Mouse (Mus musculus) frontal cortex, postnatal 36 days (tissue): ENCODE measurements at regions not wholly inside any gene's neighbourhood (a gene's known extent, or its start where the extent isn't known, plus 50 kb on each side); places are given as distances from the start of the nearest gene placed in this dataset.

ENCODE experiments used
- DNase-seq, 2 experiments: peaks; one replicate each; pipeline ENCODE4 v3.0.0; 2022; ENCODE audit warnings: low spot score in 2 of 2

GRCm38 (mm10) chr16:9514538-9514937 lies 480.8 kb downstream of the Grin2a start:
- DNase-seq = no peak
